Comparison of ENCODE assay signal across 23 mouse cellular contexts in the genomic region with DNA sequence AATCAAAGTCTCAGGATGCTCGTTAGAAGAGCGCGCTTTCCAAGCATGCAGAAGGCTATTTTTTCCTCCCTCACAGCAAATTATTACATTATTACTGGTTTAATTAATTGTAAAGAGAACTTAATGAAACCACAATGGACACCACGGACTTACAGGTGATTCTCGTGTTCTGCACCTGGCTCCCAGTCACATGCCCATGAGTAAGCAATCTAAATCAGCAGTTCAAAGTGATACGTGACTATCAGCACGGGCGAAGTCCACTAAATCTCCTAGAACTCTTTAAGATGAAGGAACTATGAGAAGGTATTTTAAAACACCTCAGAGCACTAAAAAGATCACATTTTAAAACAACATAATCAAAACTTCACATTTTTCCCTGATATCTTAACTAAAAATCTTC.
"Had no signal": no experiment of that assay in that cellular context is flagged by ENCODE, and none has a peak within 500 bp of the region (broad histone marks: within the 10 kb centered on the region; RNA-seq: fewer than 3 reads in every experiment).

No protein-coding gene starts in this region.

- DNase-seq: gastrocnemius, postnatal 14 days; gastrocnemius, postnatal 36 days; heart, adult 11 months; heart, adult 2 months; heart, postnatal 14 days; heart, postnatal 36 days; kidney, adult 18-20 months; kidney, adult 9 months; kidney, postnatal 14 days; kidney, postnatal 36 days; layer of hippocampus, adult 9-11 months; layer of hippocampus, postnatal 36 days; left cerebral cortex, postnatal 4 days had no signal

- ATAC-seq: hindbrain, postnatal 0 days had no signal

- H3K27ac ChIP-seq: heart, adult 2 months; heart, embryonic 13.5 days; heart, embryonic 15.5 days; hindbrain, embryonic 13.5 days; hindbrain, embryonic 15.5 days; hindbrain, postnatal 0 days; kidney, embryonic 15.5 days; kidney, postnatal 0 days; limb, embryonic 13.5 days; limb, embryonic 15.5 days had no signal

- H3K4me3 ChIP-seq: heart, adult 2 months; heart, embryonic 13.5 days; heart, embryonic 15.5 days; hindbrain, embryonic 13.5 days; hindbrain, embryonic 15.5 days; kidney, embryonic 15.5 days; limb, embryonic 13.5 days; limb, embryonic 15.5 days had no signal

- H3K9ac ChIP-seq: heart, embryonic 13.5 days; heart, embryonic 15.5 days; hindbrain, embryonic 13.5 days; hindbrain, embryonic 15.5 days; kidney, embryonic 15.5 days; limb, embryonic 13.5 days; limb, embryonic 15.5 days had no signal

- H3K27me3 ChIP-seq: heart, embryonic 13.5 days; heart, embryonic 15.5 days; hindbrain, embryonic 13.5 days; hindbrain, embryonic 15.5 days; kidney, embryonic 15.5 days; limb, embryonic 13.5 days; limb, embryonic 15.5 days had no signal

- H3K4me1 ChIP-seq: hindbrain, embryonic 13.5 days; hindbrain, embryonic 15.5 days; limb, embryonic 13.5 days; limb, embryonic 15.5 days had no signal

- H3K4me2 ChIP-seq: heart, embryonic 11.5 days; heart, embryonic 13.5 days; heart, embryonic 15.5 days; hindbrain, embryonic 13.5 days; hindbrain, embryonic 15.5 days; kidney, embryonic 15.5 days; limb, embryonic 13.5 days; limb, embryonic 15.5 days had no signal

- H3K9me3 ChIP-seq: heart, embryonic 13.5 days; heart, embryonic 15.5 days; hindbrain, embryonic 13.5 days; hindbrain, embryonic 15.5 days; kidney, embryonic 15.5 days; limb, embryonic 13.5 days; limb, embryonic 15.5 days had no signal
